Mouse (Mus musculus) brain, embryonic 14.5 days (tissue): ENCODE measurements around the gene Men1.

Experiments used
- CTCF ChIP-seq: fragments of 200-500 bp; IDR thresholded peaks from 2 replicates; pipeline ENCODE4 v1.5.1; 2012; ENCODE audit warnings: inconsistent platforms, mild to moderate bottlenecking, moderate library complexity, borderline replicate concordance; ENCODE audit not compliant: insufficient read depth, insufficient read length; ENCODE audit errors: extremely low read depth
- POLR2A ChIP-seq: fragments of 200-500 bp; IDR thresholded peaks from 2 replicates; pipeline ENCODE4 v1.6.1; 2012; ENCODE audit warnings: mild to moderate bottlenecking, inconsistent platforms, borderline replicate concordance; ENCODE audit not compliant: poor library complexity, insufficient read depth, insufficient read length, severe bottlenecking; ENCODE audit errors: extremely low read depth

DNA sequence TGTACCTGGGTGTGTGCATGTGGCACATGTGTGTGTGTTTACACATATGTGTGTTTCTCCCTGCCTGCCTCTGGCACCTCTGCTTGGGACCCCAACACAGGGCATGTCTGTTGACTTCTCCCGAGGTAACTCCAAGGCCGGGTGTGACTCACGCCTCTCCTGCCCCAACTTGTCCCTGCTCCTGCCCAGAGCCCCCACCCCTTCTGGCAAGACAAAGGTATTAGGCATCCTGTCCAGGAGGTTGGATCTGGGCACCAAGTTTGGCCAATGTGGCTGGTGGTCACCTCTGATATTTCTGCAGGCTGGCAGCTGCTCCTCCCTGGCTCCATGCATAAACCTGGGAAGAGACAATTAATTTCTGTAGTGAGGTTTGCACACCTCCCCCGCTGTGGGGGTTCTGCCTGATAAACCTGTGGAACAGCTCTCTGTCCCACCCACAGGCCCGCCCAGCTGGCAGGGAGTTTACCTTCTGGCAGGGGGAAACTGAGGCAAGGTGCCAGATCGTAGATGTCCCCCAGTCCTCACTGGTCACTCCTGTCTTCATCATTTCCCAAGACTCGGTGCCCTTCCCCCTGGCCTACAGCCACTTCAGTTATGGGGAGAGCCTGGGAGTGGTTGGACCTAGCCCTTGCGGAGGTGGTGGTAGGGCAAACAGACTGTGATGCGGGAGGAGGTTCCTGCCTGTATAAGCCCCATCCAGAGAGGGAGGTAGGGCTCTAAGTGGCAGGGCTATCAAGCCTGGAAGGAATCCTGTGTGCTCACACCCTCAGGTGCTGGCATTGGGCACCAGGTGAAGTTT, 26.8 kb upstream of the Men1 start:
- TF ChIP-seq POLR2A (no peak), CTCF (no peak)
